Mouse (Mus musculus): ENCODE measurements at regions not wholly inside any gene's neighbourhood (a gene's known extent, or its start where the extent isn't known, plus 50 kb on each side); places are given as distances from the start of the nearest gene placed in this dataset.

- no peak for ATAC-seq (replicated peaks; ENCODE audit: poor library complexity, severe bottlenecking)
These were observed 57.8 kb upstream of the Pias1 start for GRCm38 (mm10) chr9:63045531-63045930.

- ATAC-seq (replicated peaks; ENCODE audit: poor library complexity, severe bottlenecking), result no peak
These were observed 55.6 kb upstream of the Pias1 start for GRCm38 (mm10) chr9:63043304-63043703.

GRCm38 (mm10) chr9:63038031-63038430 lies 50.3 kb upstream of the Pias1 start:
- ATAC-seq (replicated peaks; ENCODE audit: poor library complexity, severe bottlenecking), result peak; percentile 61
